Mouse (Mus musculus): ENCODE results near the gene Sgpp1. TPM values are rescaled to one million over a fixed set of nuclear protein-coding genes. Genes with fewer than 3 reads are reported as not detected.

Sgpp1 gene
- 60.1 TPM for polyA plus RNA-seq (2017; shearing (Covaris generic))

DNA sequence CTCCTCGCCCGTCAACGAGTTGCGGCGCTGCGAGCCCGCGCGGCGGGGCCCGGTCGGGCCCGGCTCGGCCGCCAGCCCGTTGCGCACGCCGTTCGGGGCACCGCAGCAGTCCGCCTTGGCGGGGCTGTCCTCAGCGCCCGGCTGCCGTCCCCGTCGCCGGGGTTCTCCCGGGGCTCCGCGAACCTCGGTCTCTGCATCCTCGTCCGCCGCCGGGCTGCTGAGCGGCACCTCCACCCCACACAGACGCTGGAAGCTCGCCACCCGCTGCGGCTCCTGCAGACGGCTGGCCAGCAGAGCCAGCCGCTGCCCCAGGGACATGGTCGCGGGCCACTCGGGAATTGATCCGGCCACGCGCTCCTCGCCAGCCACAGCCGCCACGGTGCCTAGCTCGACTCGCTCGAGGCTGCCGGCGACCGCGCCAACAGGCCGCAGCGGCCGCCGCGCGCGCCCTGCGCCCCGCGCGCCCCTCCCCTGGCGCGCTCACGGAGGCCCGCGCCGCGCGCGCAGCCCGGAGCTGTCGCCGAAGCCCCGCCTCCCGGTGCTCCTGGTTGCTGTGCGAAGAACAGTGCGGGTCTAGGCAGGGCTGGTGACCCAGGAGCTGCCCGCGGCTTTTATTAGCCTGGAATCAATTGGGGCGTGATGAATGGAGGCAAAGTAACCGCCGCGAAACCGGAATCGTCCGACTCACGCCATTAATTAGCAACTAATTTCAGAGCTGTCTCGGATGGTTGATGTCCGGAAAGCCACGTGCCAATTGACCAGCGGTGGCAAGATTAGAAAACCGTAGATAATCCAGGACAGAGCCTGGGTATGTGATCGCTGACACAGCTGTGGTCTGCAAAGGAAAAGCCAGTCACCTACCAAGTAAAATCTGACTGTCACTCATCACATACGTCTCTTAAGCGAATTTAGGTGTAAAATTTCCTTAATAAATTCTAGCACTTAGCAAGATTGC, at the start of gene Sgpp1:
Gene Sgpp1, minus strand, starts transcription at position 484 of the 955 bp plus-strand sequence.

DNA sequence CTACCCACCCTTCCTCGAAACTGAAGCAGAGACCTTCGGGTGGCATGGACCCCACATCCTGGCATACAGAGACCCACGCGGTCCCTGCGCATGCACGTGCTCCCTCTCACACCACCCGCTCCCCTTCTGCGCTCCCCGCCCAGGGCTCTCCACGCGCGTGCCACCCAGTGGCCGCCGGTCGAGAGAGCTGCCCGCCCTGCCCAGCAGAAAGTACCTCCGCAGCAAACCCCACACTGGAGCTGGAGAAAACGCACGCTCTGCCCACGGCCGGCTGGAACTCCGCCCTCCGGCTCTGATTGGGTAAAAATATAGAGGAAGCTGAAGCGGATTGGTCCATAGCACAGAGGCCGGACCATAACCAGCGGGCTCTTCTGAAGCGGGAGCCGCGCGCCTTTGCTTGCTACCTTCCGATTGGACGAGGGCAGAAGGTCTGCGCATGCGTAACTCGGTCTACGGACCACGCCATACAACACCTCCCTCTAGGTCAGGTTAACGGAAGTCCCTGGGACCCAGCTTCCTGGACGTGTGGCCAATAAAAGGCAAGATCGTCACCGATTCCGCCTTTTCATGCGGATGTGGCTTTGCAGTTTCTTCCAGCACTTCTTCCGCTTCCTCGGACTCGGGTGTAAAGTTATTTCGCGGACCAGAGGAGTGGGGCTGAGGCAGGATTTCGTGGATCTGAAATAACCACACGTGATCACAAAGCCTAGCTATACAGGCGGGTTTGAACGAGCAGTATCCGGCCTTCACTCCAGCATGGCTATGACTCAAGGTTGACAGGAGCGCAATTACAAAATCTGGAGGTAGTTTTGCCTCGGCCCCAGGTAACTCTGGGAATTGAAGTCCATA, 66.0 kb downstream of the Sgpp1 start, which contains the start of gene Wdr89:
Gene Wdr89, minus strand, starts transcription at position 280 of the 849 bp plus-strand sequence.

Other genes with a start within 250 kb of the Sgpp1 start
- 42.5 TPM for gene Ppp2r5e, start 139.5 kb downstream of the Sgpp1 start, polyA plus RNA-seq (2017; shearing (Covaris generic))
- 6.9 TPM for gene Wdr89, start 66.2 kb downstream of the Sgpp1 start, polyA plus RNA-seq (2017; shearing (Covaris generic))
- 25.2 TPM for gene Syne2, start 82.4 kb upstream of the Sgpp1 start, polyA plus RNA-seq (2017; shearing (Covaris generic))

Measured in effector memory CD4-positive, alpha-beta T cell, adult 5 months (primary cell).